Mouse (Mus musculus) hindbrain, embryonic 16.5 days (tissue): ENCODE measurements at regions not wholly inside any gene's neighbourhood (a gene's known extent, or its start where the extent isn't known, plus 50 kb on each side); places are given as distances from the start of the nearest gene placed in this dataset.

Source experiments
- ATAC-seq: fragments of 200-750 bp; cut with Nextera tagmentation; 2 replicates; pipeline ENCODE4 v1.8.0; 2017; ENCODE audit warnings: moderate TSS enrichment, moderate library complexity
- H3K27ac ChIP-seq: fragments of 300-500 bp; sonication (generic); 2 replicates; pipeline ENCODE4 v1.5.1; 2014; ENCODE audit warnings: low read depth, mild to moderate bottlenecking, control low read depth, low read length, moderate library complexity
- H3K27me3 ChIP-seq: fragments of 300-500 bp; sonication (generic); replicated peaks from 2 replicates; pipeline ENCODE4 v1.6.1; 2014; ENCODE audit warnings: low read length; ENCODE audit not compliant: control insufficient read depth, insufficient read depth
- H3K36me3 ChIP-seq: fragments of 300-500 bp; sonication (generic); 2 replicates; pipeline ENCODE4 v1.6.1; 2014; ENCODE audit warnings: mild to moderate bottlenecking, low read length, moderate library complexity, mixed read lengths; ENCODE audit not compliant: control insufficient read depth, insufficient read depth
- H3K4me1 ChIP-seq: fragments of 300-500 bp; sonication (generic); 2 replicates; pipeline ENCODE4 v1.6.1; 2014; ENCODE audit warnings: low read depth, low read length; ENCODE audit not compliant: control insufficient read depth, insufficient read depth
- H3K4me2 ChIP-seq: fragments of 300-500 bp; sonication (generic); 2 replicates; pipeline ENCODE4 v1.6.1; 2014; ENCODE audit warnings: mild to moderate bottlenecking, low read length, control low read depth, moderate library complexity
- H3K4me3 ChIP-seq: fragments of 300-500 bp; sonication (generic); 2 replicates; pipeline ENCODE4 v1.5.1; 2014; ENCODE audit warnings: mild to moderate bottlenecking, low read length, control low read depth, moderate library complexity
- H3K9ac ChIP-seq: fragments of 300-500 bp; sonication (generic); 2 replicates; pipeline ENCODE4 v1.6.1; 2014; ENCODE audit warnings: low read depth, mild to moderate bottlenecking, control low read depth, low read length, moderate library complexity
- H3K9me3 ChIP-seq: fragments of 300-500 bp; sonication (generic); 2 replicates; pipeline ENCODE4 v1.6.1; 2014; ENCODE audit warnings: mild to moderate bottlenecking, low read length, moderate library complexity; ENCODE audit not compliant: control insufficient read depth
- WGBS: fragments of 180-500 bp; shearing (Covaris S2); extraction: QIAGEN DNeasy Blood & Tissue Kit; methylation state at CpG from one replicate; pipeline ENCODE4 v1.1.7; 2014; 5-methylcytosine and 5-hydroxymethylcytosine counted together

DNA sequence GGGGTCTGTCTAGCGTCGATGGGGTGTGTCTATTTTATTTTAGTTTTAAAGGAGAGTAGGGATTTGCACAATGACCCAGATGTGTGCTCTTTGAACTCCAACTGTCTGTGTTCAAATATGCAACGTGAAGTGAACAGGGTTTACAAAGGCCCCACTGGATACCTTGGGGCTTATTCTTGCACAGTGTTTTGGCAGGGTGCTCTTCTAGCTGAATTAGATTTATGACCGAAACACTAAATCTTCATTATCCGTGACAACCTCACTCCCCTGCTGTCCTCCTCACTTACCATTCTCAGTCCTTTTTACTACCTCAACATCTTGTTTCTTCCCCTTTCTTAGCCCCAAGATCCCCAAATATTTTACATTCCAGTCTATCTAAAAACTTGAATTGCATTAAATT lies 151.3 kb upstream of the Rspo3 start:
- Histone ChIP-seq H3K27ac (no peak overlapping the region), H3K9me3 (no peaks in the 10 kb centered on the region), H3K4me1 (no peaks in the 10 kb centered on the region), H3K27me3 (no peaks in the 10 kb centered on the region), H3K4me3 (no peak overlapping the region), H3K36me3 (no peaks in the 10 kb centered on the region), H3K9ac (no peak overlapping the region), H3K4me2 (no peak overlapping the region)
- ATAC-seq, result no peak
- WGBS, result 56% methylated on average over 5 of the region's 5 CpGs

DNA sequence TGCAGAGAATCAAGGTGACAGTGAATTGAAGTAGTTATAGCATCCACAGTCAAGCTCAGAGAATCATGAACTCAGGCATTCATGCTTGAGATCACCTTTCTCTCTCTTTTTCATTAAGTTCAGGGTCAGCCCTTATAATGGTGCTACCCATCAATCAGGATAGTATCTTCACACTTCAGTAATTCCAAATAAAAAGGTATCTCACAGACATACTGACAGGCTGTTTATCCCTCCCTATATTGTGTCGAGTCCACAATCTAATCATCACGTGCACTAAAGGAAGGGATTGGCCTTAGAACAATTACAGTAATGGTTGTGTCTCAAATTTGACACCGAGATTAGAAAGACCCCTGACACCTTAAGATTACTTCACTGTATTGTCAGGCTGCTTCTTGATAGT lies 138.7 kb upstream of the Rspo3 start:
- no peak overlapping the region for H3K9ac ChIP-seq
- no peak for ATAC-seq
- no peak overlapping the region for H3K4me3 ChIP-seq
- H3K27me3 ChIP-seq, result no peaks in the 10 kb centered on the region
- no peaks in the 10 kb centered on the region for H3K4me1 ChIP-seq
- no peaks in the 10 kb centered on the region for H3K9me3 ChIP-seq
- no peak overlapping the region for H3K4me2 ChIP-seq
- no peaks in the 10 kb centered on the region for H3K36me3 ChIP-seq
- H3K27ac ChIP-seq, result no peak overlapping the region
- WGBS, result 46% methylated on average over 3 of the region's 3 CpGs

DNA sequence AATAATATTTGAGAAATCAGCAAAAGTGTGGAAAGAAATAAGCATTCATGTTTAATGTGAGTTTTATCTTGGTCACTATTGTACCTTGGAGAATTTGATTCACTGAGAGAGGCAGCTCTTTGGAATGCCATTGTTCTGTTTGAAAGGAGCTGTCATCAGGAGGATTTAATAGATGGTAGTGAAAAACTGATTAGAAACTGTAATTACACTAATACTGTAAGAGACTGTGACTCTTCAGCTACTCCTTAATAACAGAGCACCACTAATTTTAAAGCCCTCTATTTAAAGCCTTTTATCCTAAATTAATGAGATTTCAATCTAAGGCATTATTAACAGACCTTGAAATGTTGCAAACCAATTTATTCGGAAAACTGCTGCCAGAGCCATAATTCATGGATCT lies 126.1 kb upstream of the Rspo3 start:
- Histone ChIP-seq H3K27me3 (no peaks in the 10 kb centered on the region), H3K4me2 (no peak overlapping the region), H3K4me1 (no peaks in the 10 kb centered on the region), H3K36me3 (no peaks in the 10 kb centered on the region), H3K4me3 (no peak overlapping the region), H3K9ac (no peak overlapping the region), H3K9me3 (no peaks in the 10 kb centered on the region), H3K27ac (no peak overlapping the region)
- 59% methylated on average over 1 of the region's 1 CpGs for WGBS
- ATAC-seq, result no peak

DNA sequence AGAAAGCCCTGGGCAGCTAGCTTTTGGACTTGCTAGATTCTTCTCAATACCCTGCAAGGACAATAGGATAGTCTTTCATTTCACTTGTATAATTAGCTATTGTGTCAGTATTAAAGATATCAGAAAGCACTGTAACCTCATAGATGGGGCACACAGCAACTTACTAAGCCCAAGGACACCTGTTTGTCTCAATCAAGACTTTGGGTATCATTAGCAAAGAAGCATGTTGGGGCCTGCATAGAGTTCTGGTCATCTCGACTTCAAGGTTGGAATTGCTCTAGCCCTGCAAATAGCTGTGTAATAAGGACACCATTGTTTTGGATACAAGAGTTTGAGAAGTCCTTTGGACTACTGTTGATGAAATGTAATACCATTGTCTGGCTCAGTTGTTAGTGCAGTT lies 104.6 kb upstream of the Rspo3 start:
- H3K36me3 ChIP-seq, result no peaks in the 10 kb centered on the region
- ATAC-seq, result no peak
- H3K9ac ChIP-seq, result no peak overlapping the region
- no peaks in the 10 kb centered on the region for H3K4me1 ChIP-seq
- 76% methylated on average over 1 of the region's 1 CpGs for whole genome bisulfite sequencing
- H3K27ac ChIP-seq, result no peak overlapping the region
- H3K4me3 ChIP-seq, result no peak overlapping the region
- H3K9me3 ChIP-seq, result no peaks in the 10 kb centered on the region
- H3K4me2 ChIP-seq, result no peak overlapping the region
- no peaks in the 10 kb centered on the region for H3K27me3 ChIP-seq

DNA sequence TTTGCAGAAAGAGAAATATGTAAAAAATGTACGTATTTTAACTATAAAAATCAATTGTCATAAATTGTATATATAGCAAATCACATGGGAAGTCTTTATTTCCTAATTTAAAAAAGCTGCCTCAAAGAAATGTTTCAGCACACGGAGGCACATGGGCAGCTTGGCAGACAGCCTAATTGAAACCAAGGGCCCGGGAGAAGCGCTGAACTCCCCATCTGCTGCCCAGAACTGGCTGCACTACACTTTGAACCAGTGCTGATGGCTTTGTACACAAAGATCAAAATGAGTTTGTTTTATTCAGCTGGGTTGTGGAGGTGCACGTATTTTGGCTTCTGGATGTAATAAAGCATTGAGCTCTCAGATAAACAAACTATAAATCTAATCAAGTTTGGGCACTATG lies 100.2 kb upstream of the Rspo3 start:
- Histone ChIP-seq H3K4me3 (no peak overlapping the region), H3K27ac (no peak overlapping the region), H3K9ac (no peak overlapping the region), H3K27me3 (no peaks in the 10 kb centered on the region), H3K4me1 (no peaks in the 10 kb centered on the region), H3K36me3 (no peaks in the 10 kb centered on the region), H3K4me2 (no peak overlapping the region), H3K9me3 (no peaks in the 10 kb centered on the region)
- peak; percentile 71; the same call in 1 of the 2 replicates for ATAC-seq
- WGBS, result 33% methylated on average over 5 of the region's 5 CpGs

DNA sequence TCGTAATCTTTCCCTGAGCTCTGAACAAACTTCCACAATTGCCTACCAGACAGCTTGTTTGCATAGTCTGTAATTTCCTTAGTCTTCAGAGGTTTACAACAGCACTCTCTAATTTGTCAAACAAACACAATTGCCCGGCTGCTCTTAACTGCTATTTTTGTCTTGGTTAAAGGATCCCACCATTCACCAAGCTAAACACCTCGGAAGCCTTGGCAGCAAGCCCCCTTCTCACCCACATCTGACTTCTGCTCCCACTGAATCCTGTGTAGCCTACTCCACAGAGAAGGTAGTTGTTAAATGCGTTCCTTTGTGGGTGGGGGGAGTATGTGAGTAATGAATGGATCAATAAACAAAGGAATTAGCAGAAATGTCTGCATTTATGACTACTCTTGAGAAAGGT lies 59.8 kb upstream of the Rspo3 start:
- H3K27me3 ChIP-seq, result no peaks in the 10 kb centered on the region
- no peak overlapping the region for H3K27ac ChIP-seq
- no peak overlapping the region for H3K4me2 ChIP-seq
- 46% methylated on average over 4 of the region's 4 CpGs for WGBS
- no peaks in the 10 kb centered on the region for H3K36me3 ChIP-seq
- ATAC-seq, result no peak
- H3K9me3 ChIP-seq, result no peaks in the 10 kb centered on the region
- no peaks in the 10 kb centered on the region for H3K4me1 ChIP-seq
- H3K9ac ChIP-seq, result no peak overlapping the region
- no peak overlapping the region for H3K4me3 ChIP-seq

DNA sequence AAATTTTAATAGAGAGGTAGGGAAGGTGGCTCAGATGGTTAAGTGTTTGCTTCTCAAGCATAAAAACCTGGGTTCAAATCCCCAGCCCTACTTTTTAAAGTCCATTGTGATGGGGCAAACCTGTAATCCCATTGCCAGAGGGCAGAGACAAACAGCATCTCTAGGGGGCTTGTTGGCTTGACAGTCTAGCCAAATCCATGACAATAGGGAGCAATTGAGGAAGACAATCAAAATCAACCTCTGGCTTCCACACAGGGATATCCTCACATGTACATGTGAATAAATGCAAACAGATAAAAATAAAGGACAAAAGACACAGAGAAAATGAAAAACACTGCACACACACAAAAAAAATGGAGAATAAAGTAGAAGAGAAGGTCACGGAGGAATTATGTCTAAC lies 59.3 kb upstream of the Rspo3 start:
- Histone ChIP-seq H3K4me3 (no peak overlapping the region), H3K4me2 (no peak overlapping the region), H3K4me1 (no peaks in the 10 kb centered on the region), H3K27me3 (no peaks in the 10 kb centered on the region), H3K27ac (no peak overlapping the region), H3K9me3 (no peaks in the 10 kb centered on the region), H3K9ac (no peak overlapping the region), H3K36me3 (no peaks in the 10 kb centered on the region)
- 57% methylated on average over 1 of the region's 1 CpGs for WGBS
- ATAC-seq, result no peak

DNA sequence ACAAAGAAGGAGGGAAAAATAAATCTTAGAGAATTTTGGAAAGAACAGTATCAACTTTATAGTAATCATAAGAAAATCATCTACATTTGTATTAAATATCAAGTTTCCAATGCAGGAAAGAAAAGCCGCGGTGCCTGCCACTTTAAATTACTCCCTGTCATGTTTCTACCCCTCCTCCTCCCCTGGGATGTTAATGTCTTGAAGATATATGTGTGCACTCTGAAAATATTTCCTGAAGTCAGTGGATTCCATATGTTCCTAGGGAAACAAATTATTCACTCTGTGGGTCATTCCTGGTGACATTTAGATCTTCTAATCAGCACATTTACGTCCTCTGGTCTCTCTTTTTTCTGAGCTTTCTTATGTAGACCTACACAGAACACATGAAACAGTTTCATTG lies 57.2 kb upstream of the Rspo3 start:
- Histone ChIP-seq H3K4me2 (no peak overlapping the region), H3K9ac (no peak overlapping the region), H3K36me3 (no peaks in the 10 kb centered on the region), H3K27ac (no peak overlapping the region), H3K9me3 (no peaks in the 10 kb centered on the region), H3K27me3 (no peaks in the 10 kb centered on the region), H3K4me1 (no peaks in the 10 kb centered on the region), H3K4me3 (no peak overlapping the region)
- no peak for ATAC-seq
- WGBS, result 63% methylated on average over 3 of the region's 3 CpGs

DNA sequence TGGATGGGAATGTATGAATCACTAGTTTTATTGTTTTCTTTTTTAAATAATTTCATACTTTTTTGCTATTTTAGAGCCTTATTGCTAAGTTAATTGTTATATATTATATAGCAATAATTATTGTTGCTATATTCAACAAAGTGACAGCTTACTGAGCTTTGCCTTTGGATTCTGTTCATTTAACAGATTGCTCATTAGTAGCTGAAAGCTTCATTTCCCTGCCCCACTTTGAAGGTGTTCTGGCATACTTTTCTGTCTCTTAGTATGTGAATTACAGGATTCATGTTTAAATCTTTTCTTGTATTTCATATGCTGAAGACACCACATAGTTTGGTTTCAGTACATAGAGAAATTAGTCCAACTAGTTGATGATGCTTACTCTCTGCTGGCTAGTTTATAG lies 54.5 kb upstream of the Rspo3 start:
- Histone ChIP-seq H3K36me3 (no peaks in the 10 kb centered on the region), H3K9me3 (no peaks in the 10 kb centered on the region), H3K4me2 (no peak overlapping the region), H3K4me1 (no peaks in the 10 kb centered on the region), H3K9ac (no peak overlapping the region), H3K27ac (no peak overlapping the region), H3K4me3 (no peak overlapping the region), H3K27me3 (no peaks in the 10 kb centered on the region)
- ATAC-seq, result no peak

DNA sequence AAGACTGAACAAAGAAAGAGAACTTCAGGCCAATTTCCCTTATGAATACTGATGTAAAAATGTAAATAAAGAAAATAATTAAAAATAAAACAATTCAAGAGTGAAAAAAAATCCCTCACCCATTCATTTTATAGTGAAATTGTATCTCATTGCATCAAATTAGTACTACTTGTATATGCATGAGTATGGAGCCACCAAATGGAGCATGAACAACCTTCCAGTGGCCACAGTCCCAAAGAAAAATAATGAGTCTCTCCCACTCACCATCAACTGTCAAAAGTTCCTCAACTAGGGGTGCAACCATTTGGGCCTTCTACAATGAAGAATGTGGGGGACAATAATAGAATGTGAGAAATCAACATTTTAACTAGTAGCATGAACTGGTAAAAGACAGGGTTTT lies 54.1 kb upstream of the Rspo3 start:
- ATAC-seq, result no peak

More for the DNA sequence above, 54.1 kb upstream of the Rspo3 start:
- Histone ChIP-seq H3K9me3 (no peaks in the 10 kb centered on the region), H3K4me1 (no peaks in the 10 kb centered on the region), H3K27me3 (no peaks in the 10 kb centered on the region), H3K9ac (no peak overlapping the region), H3K36me3 (no peaks in the 10 kb centered on the region), H3K4me3 (no peak overlapping the region), H3K27ac (no peak overlapping the region), H3K4me2 (no peak overlapping the region)
